Mouse (Mus musculus) heart, postnatal 10 days (tissue): ENCODE measurements around the gene Spg7. TPM values are rescaled to one million over a fixed set of nuclear protein-coding genes. Genes with fewer than 3 reads are reported as not detected.
"Not testable (repeated sequence)": the region's sequence is repeated elsewhere in the genome, so short reads cannot be mapped to it uniquely, and the experiment has no call there.

ENCODE experiments used
- DNase-seq, 2 experiments: peaks; one replicate each; pipeline ENCODE4 v3.0.0; 2021
- intact Hi-C: fragments of 180-260 bp; cut with DNase I; formaldehyde crosslinking; loops from one replicate; pipeline ENCODE4 v1.15.1; 2025
- total RNA-seq, 2 experiments: library from RNA; stranded (reverse); gene quantifications; 2 replicates each; pipeline ENCODE4 v1.2.3; 2021

Spg7 gene
- total RNA-seq, 2 experiments from 2014 or later, result 72.8 to 80.3 TPM

DNA sequence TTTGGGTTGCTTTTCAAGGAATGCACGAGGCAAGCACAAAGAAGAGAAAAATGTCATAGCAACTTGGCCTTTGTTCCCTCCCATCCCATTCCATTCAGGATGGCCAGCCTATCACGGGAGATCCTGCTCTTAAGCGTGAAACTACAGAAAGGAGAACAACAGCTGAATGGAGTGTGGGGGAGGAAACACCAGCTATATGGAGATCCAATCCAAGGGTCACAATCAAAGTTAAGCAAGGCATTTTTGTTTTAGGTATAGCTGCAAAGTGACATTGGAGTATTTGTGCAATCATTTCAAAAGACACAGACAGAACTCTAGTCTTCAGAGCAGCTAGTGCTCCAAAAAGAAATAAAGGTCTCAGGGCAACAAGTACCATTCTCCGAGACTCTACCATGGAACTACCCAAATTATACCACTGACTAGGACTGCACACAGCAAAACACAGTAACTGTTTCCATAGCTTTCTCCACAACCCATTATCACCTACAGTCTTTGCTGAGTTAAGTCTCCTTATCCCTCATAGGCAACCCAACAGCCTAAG, 22.6 kb upstream of the Spg7 start:
- DNase-seq, result no peak
- intact Hi-C loops, result loop anchor here (5.0 kb wide), 1 partner anchor 62 kb away; the partner anchor contains the start of gene Rpl13

GRCm38 (mm10) chr8:123041008-123041773, 21.6 kb upstream of the Spg7 start:
- intact Hi-C loops, result loop anchor here (5.0 kb wide), 1 partner anchor 61 kb away; the partner anchor contains the start of gene Rpl13

DNA sequence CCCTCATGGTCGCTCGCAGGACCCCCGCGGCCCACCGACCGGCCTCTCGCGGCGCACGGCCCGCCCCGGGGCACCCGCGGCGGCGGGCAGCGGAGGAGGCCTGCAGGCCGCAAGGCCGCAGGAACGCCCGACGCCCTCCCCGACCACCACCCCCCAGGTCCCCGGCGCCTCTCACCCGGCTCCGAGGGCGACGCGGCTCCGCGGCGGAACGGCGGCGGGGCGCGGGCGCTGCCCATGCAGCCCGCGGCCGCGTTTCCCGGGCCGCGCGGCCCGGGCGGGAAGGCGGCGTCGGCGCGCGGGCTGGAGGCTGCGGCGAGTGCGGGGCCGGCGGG, 21.0 kb upstream of the Spg7 start:
- intact Hi-C loops, result loop anchor here (1.0 to 5.0 kb wide), 3 partner anchors 23 to 135 kb away; partner anchors contain the start of gene Rpl13
- no peak for DNase-seq

More at GRCm38 (mm10) chr8:123041008-123041773, 21.6 kb upstream of the Spg7 start:
- peak; percentile 63 to 79 for DNase-seq

- DNase-seq, result peak; percentile 100
- intact Hi-C loops, result loop anchor here (1.0 to 5.0 kb wide), 3 partner anchors 22 to 136 kb away; partner anchors contain the start of gene Rpl13
Observed at GRCm38 (mm10) chr8:123042158-123042973, 20.4 kb upstream of the Spg7 start, which contains the start of gene Ankrd11. TSS of gene Ankrd11 (minus strand) at chr8:123042277.

GRCm38 (mm10) chr8:123042974-123043625, 19.6 kb upstream of the Spg7 start:
- intact Hi-C loops, result loop anchor here (1.0 to 5.0 kb wide), 3 partner anchors 22 to 137 kb away; partner anchors contain the start of gene Rpl13

DNA sequence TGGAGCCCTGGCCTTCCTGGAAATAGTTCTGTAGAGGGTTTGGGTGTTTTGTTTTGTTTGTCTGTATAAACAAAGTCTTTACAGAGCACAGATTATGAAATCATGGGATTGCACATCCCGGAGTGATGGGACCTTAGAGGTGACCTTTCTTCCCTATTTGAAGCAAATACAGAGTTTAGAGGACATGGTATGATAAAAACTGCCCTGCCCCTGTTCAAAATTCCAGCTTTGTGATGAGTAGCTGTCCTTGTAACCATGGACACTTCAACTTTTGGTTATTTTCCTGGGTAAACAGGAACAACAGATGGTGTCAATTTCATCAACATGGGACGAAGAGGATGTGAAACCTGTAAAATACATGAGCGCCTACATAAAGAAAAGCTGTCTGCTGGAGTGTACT, 18.8 kb upstream of the Spg7 start:
- no peak for DNase-seq
- intact Hi-C loops, result loop anchor here (2.0 to 5.0 kb wide), 2 partner anchors 21 to 58 kb away; partner anchors contain the start of gene Rpl13

More at GRCm38 (mm10) chr8:123042974-123043625, 19.6 kb upstream of the Spg7 start:
- DNase-seq, result no peak

DNA sequence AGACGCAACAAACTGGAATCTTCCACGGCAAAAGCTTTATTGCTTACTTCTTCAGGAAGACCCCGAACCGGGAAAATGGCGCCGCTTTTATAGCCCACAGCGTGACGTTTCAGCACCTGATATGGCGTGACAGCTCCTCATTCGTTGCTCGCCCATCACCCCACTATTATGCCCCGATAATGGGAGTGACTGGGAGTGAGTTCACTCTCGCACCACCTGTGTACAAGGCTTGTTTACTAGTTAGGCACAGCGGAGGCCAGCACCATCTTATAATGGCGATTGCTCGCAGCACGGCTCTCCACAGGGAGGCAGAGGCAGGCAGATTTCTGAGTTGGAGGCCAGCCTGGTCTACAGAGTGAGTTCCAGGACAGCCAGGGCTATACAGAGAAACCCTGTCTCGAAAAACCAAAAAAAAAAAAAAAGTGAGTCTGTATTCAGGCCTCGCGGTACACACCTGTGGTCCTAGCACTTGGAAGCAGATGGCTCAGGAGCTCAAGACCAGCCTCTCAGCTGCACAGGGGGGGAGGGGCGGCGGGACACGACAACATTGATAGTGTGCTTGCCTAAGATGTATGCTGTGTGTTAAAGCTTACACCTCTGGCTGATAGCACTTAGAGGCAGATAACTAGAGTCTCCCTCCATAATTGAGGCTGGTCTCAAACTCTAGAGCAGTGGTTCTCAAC, 17.9 kb upstream of the Spg7 start:
- intact Hi-C loops, result loop anchor here (5.0 kb wide), 1 partner anchor 57 kb away; the partner anchor contains the start of gene Rpl13
- DNase-seq, result not testable (repeated sequence)

DNA sequence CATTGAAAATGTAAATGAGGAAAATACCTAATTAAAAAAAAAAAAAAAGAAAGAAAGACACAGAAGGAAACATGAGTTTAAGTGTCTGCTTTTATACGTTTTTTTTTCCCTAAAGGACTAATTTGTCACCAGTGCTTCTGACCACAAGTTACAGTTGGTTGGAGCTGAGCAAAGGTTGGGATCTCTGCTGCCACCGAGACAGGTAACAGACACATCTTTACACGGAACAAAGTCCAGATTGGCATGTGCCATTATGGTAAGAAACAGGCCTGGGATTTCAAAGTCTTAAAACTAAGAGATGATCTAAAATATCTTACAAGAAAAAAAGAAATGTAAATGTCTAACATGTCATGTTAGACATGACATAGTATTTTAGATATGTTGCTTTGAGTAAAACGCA, 16.0 kb upstream of the Spg7 start:
- intact Hi-C loops, result no loop called here
- no peak for DNase-seq

DNA sequence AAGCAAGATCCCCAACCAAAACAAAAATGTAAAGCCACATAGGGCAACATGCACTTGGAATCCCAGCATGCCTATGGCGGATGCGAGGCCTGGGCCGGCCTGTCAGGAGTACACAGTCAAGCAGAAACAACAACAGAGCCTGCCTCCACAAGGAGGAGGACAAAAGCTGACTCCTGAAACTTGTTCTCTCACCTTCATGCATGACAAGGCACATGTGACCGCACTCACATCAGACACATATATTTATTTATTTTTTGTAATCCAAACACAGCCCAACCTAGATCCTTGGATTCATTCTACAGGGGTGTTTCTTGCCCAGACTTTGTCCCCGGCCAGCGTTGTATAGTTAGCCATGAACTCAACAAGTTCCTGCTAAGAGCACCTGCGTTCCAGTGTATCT, 14.9 kb upstream of the Spg7 start:
- no peak for DNase-seq
- intact Hi-C loops, result no loop called here

GRCm38 (mm10) chr8:123048402-123048801, 14.3 kb upstream of the Spg7 start:
- intact Hi-C loops, result no loop called here
- no peak for DNase-seq

DNA sequence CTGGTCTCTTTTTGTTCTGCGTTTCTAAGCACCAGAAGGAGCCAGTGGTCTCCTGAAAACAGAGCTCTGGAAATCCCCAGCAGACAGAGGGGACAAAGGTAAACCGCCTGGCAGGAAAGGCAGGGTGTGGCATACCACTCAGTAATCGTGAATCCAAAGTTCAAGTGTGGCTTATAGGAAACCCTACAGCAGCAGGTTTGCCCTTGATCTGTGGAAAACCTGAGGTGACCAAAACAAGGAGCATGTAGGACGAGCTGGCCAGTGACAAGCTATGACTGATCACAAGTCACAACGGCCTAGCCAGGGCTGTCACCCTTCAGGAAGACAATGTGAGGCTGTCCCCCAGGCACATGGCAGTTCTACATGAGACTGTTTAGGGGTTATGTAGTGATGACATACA, 11.3 kb upstream of the Spg7 start:
- intact Hi-C loops, result no loop called here
- DNase-seq, result no peak

GRCm38 (mm10) chr8:123064072-123064471, 1.3 kb downstream of the Spg7 start:
- peak in 1 of 2 experiments; percentile 7 for DNase-seq
- intact Hi-C loops, result loop anchor here (2.0 kb wide), 1 partner anchor 21 kb away; the partner anchor contains the start of gene Ankrd11

- intact Hi-C loops, result loop anchor here (1.0 to 5.0 kb wide), 3 partner anchors 22 to 228 kb away; partner anchors contain the start of gene Ankrd11
- DNase-seq, result no peak
Observed at GRCm38 (mm10) chr8:123064809-123065213, 2.1 kb downstream of the Spg7 start.

- DNase-seq, result peak; percentile 97
- intact Hi-C loops, result loop anchor here (1.0 to 5.0 kb wide), 3 partner anchors 23 to 228 kb away; partner anchors contain the start of gene Ankrd11
Observed at GRCm38 (mm10) chr8:123065214-123066100, 2.7 kb downstream of the Spg7 start.

DNA sequence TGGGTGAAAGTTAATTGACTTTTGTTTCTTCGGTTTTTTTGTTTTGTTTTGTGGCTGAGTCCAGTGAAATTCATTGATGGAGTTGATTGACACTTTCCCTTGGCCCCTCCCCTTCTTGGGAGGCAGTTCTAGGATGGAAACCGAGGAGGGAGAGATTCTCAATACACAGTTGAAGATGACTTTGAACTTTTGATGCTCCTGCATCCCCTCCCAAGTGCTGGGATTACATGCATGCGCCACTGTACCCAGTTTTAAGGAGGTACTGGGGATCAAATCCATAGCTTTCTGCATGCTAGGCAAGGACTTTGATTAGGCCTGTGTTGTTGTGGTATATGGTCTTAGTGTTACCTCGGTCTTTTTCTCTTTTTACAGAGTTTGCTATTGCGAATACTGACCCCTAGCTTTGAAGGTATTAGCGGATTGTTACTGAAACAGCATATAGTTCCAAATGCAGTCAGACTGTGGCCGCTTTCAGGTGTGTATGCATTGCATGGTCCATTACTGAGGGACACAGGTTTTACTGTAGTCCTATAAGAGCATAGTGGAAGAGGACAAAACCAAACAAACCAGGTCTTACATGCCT, 3.5 kb downstream of the Spg7 start:
- intact Hi-C loops, result loop anchor here (5.0 kb wide), 1 partner anchor 229 kb away; no protein-coding TSS in a partner anchor

DNA sequence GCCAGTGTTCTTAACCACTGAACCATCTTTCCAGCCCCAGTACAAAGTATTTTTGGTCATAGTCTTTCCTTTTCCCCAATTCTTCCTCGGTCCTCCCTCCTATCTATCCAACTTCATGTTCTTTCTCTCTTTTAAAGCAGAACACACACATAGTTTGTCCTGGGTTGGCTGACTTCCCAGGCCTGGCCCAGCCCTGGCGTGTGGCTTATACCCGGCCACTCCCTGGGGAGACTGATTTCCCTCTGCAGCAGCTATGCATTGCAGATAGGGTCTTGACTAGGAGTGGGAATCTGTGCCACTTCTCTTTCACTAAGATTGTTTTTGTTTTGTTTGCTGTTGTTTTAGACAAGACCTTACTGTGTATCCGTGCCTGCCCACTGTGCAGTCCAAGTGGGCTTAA, 8.4 kb downstream of the Spg7 start:
- DNase-seq, result peak; percentile 64 to 68
- intact Hi-C loops, result no loop called here

More for the DNA sequence above, 3.5 kb downstream of the Spg7 start:
- DNase-seq, result no peak

DNA sequence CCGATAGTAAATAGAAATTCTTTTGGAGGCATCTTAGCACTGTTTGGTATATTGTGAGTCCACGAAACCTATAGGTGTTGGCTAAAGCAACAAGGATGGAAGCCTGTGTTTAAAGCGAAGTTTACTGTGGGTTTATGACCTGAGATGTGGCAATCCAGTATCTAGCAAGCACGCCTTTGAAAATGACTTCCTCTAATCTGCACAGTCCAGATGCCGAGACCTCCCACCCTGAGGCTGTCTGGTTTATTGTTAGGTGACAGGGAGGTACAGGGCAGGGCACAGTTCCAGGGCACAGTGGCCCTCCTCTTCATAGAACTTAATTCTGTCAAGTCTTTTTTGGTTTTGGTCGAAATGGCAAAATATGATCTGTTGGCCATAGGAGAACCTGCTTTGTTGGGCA, 14.5 kb downstream of the Spg7 start:
- intact Hi-C loops, result no loop called here
- no peak for DNase-seq

DNA sequence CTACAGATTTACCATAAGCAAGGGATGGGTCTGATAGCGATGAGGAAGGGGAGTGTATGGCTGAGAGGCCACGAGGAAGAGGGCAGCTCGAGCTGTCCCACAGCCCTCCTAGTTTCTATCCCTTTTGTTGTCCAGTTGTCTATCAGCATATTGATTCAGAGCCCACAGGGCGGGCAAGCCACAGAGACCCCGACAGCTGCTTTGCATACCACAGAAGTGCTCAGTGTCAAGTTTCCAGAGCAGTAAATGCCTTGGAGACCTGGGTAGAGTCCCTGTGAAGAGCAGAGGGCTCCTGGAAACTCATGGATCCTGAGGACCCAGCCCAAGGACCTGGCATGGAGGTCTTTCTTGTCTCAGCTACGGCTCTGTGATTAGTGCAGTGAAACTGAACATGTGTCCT, 20.3 kb downstream of the Spg7 start:
- intact Hi-C loops, result no loop called here
- no peak for DNase-seq
